Mouse (Mus musculus): Measurements from ENCODE around the gene Tmem11.
A peak's percentile ranks its signal among the peaks of the same experiment; 100 is the strongest.
"Not testable (repeated sequence)": the region's sequence is repeated elsewhere in the genome, so short reads cannot be mapped to it uniquely, and the experiment has no call there.

Gene Tmem11

DNA sequence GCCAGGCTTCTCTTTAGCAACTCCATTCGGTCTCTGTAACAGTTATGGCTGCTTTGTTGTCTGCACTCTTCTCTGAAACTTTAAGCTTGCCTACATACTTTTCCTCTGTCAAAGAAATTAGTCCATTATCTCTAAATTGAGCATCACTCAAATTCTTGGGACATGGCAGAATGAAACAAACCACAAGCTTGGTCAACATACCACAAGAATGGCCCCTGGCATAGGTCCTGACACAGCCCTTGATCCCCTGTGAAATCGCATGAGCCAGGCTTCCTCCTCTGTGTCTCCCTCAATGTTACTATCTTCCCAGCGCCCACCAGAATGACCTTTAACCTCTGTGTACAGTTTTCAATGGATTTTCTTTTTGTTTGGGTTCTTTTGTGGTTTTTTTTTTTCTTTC is 3.3 kb upstream of the Tmem11 start:
- no peak for DNase-seq (ENCODE audit: low spot score in 2 of 2)

DNA sequence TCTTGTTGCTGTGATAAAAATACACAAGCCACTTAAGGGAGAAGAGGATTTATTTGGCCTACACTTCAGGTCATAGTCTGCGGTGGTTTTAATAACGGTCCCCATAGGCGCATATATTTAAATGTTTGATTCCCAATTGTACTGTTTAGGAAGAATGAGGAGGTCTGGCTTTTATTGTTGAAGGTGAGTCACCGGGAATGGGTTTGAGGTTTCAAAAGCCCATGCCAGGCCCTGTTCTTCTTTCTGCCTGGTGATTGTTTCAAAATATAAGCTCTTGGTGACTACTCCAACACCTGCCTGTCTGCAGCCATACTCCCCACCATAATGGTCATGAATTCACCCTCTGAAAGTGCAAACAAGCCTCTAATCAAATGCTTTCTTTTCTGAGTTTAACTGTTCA is 1.5 kb upstream of the Tmem11 start:
- DNase-seq (ENCODE audit: low spot score in 2 of 2): no peak

GRCm38 (mm10) chr11:60879423-60879822 is 351 bp upstream of the Tmem11 start:
- DNase-seq (ENCODE audit: low spot score in 2 of 2): peak; percentile 40 to 41

DNA sequence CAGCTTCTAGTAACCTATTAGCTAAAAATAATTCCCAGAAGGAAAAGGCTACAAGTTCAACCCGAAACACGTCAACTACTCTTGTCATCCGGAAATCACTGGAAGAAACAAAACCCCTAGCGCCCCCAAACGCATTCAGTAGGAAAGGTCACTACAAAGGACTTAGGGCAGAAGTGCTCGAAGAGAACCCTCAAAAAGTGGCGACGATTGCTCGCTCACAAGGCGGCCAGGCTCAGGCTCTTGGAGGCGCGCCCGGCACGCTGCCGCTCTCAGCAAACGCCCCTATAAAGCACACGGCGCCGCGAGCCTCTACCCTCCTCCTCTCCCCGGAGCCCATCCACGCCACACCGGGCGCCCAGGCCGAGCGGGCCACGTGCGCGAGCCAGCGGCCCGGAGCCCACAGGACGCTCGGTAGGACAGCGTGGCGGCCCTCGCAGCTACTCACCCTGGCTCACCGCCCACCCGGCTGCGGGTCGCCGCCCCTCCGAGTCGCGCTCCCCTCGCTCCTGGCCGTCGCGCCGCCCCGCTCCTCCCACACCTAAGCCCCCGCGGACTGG is 938 bp downstream of the Tmem11 start:
- DNase-seq (ENCODE audit: low spot score in 2 of 2): peak in 1 of 2 experiments; percentile 50

- no peak for DNase-seq (ENCODE audit: low spot score in 2 of 2)
These were observed 6.0 kb downstream of the Tmem11 start for GRCm38 (mm10) chr11:60873101-60873500.

DNA sequence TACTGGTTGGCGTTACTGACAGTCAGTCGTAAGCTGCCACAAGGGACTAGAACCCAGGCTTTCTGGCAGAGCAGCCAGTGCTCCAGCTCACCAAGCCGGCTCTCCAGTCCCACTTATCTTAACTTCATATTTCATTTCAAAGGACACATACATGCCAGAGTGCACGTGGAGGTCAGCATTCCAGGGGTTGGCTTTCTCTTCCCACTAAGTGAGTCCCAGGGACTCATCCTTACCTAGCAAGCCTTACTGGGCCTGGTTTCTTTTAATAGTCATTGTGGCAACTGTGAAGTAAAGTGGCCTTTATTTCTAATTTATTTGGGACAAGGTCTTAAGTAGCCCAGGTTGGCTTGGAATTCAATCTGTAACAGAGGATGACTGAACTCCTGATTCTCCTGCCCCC is 7.7 kb downstream of the Tmem11 start:
- DNase-seq (ENCODE audit: low spot score in 2 of 2): no peak

GRCm38 (mm10) chr11:60869471-60869870 is 9.6 kb downstream of the Tmem11 start:
- not testable (repeated sequence) for DNase-seq (ENCODE audit: low spot score in 2 of 2)

- DNase-seq (ENCODE audit: low spot score in 2 of 2): no peak
These were observed 11.2 kb downstream of the Tmem11 start for GRCm38 (mm10) chr11:60867904-60868303.

GRCm38 (mm10) chr11:60867456-60867855 is 11.6 kb downstream of the Tmem11 start:
- DNase-seq (ENCODE audit: low spot score in 2 of 2): no peak

- no peak for DNase-seq (ENCODE audit: low spot score in 2 of 2)
These were observed 13.1 kb downstream of the Tmem11 start for GRCm38 (mm10) chr11:60866021-60866420.

- DNase-seq (ENCODE audit: low spot score in 2 of 2): no peak
These were observed 14.2 kb downstream of the Tmem11 start for GRCm38 (mm10) chr11:60864916-60865315.

- DNase-seq (ENCODE audit: low spot score in 2 of 2): no peak
These were observed 14.9 kb downstream of the Tmem11 start for GRCm38 (mm10) chr11:60864166-60864565.

- no peak for DNase-seq (ENCODE audit: low spot score in 2 of 2)
These were observed 15.9 kb downstream of the Tmem11 start for GRCm38 (mm10) chr11:60863196-60863595.

DNA sequence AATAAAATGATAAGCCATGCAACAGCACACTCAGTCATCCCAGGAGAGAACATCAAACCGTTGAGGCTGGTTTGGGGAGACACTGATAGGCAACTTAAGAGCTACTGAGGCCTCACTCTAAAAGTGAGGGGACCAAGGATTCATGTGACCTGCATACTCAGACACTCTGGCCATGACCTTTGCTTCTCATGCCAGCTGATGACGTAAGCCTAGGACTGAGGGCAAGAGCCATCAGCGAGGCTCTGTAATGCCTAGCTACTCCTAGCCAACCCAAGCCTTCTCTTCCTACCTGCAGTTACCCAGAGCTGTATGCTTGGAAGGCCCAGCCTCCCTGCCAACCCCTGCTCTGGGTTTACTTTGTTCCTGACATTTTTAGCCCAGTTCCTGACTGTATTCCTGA is 17.1 kb downstream of the Tmem11 start:
- no peak for DNase-seq (ENCODE audit: low spot score in 2 of 2)

- DNase-seq (ENCODE audit: low spot score in 2 of 2): no peak
These were observed 22.5 kb downstream of the Tmem11 start for GRCm38 (mm10) chr11:60856587-60856986.

DNA sequence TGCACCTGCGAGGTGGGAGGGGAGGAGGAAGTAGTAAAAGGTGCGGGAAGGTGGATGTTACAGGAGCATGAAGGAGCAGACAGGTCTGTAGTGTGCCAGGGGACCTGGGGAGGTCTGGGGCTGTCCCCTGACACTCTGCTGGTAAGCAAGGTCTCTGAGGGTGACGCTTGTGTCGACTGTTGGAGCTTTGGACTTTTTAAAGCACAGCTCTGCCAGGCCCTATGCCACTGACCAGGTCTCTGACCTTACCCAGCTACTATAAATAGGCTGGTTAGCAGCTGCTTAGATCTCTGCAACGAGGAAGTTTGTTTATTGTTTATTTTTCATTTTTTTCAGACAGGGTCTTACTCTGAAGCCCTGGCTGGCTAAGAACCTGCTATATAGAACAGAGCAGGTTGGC is 33.7 kb downstream of the Tmem11 start:
- no peak for DNase-seq (ENCODE audit: low spot score in 2 of 2)

DNA sequence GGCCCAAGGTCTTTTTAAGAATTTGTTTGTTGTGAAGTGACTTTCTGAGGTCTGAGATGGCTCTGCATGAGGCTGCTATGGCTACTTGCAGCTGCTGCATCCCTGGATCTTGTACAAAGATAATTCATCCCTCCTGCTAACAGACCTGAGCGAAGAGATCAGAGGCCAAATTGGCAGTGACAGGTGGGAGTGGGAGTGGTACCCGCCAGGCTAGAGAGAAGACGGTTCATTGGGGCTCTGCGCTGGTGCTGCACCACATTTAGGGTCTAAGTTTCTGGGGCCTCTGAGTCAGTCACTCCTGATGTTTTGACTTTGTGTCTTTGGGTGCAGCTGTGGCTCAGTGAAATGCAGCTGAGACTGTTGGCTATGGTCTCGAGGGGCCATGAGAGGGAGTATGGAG is 35.7 kb downstream of the Tmem11 start:
- DNase-seq (ENCODE audit: low spot score in 2 of 2): no peak

DNA sequence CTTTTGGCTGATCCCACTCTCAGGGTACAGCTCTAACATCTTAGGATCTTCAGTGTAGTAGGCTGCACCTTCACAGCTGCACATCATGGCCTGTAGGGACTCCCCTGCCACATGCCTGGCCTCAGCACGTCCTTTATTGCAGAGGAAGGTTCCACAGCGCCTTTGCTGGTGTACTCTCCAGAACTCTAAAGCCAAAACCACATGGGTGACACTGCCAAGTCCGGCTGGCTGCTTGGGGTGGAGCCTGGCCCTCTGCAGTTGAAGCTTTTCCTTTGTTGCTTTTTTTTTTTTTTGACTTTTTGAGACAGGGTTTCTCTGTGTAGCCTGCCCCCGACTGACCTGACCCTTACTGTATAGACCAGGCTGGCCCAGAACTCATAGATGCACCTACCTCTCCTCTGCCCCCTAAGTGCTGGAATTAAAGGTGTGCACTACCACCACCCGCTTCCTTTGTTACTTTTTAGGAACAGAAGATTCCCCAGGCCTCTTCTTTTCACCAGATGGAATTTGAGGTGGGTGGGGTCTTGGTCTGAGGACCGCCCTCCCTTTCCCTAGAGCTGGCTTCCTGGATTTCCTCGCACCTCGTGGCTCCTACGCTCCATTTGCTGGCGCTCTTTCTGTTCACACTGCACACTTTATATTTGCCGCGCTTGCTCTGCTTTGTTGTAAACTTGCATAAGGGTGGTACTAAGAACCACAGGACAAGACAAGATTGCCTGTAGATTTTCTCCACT is 37.4 kb downstream of the Tmem11 start:
- no peak for DNase-seq (ENCODE audit: low spot score in 2 of 2)

- no peak for DNase-seq (ENCODE audit: low spot score in 2 of 2)
These were observed 41.2 kb downstream of the Tmem11 start for GRCm38 (mm10) chr11:60837644-60838406.

- no peak for DNase-seq (ENCODE audit: low spot score in 2 of 2)
These were observed 42.2 kb downstream of the Tmem11 start for GRCm38 (mm10) chr11:60836897-60837296.

DNA sequence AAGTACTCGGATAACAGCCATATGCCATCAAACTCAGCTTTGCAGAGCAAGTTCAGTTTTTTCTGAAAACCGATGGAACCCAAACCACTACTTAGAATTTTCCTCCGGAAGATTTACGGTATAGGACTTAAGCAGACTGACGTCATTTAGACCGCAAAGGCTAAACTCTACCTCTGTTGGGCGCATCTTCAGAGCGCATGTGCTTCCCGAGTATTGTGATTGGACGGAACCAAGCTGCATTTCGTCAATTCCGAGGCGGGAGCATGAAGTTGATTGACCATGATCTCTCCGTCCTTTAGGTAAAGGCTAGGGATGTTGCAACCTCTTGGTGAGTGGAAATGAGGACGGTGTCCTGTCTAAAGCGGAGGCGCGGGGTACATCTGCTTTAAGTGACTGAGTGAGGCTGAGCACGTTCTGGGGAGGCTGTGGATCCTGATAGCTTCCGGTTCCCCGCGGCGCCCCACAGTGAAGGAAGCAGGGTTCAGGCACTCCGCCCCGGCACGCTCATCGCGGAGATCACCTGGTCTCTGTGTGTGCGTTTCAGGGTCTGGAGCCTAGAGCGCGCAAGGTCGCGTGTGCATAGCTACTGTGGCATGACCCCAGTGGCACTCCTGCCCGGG is 48.5 kb downstream of the Tmem11 start, which contains the start of gene Dhrs7b:
Dhrs7b (plus strand) TSS at position 199 of the 620 bp plus-strand sequence.
- peak; percentile 83 to 86 for DNase-seq (ENCODE audit: low spot score in 2 of 2)

DNA sequence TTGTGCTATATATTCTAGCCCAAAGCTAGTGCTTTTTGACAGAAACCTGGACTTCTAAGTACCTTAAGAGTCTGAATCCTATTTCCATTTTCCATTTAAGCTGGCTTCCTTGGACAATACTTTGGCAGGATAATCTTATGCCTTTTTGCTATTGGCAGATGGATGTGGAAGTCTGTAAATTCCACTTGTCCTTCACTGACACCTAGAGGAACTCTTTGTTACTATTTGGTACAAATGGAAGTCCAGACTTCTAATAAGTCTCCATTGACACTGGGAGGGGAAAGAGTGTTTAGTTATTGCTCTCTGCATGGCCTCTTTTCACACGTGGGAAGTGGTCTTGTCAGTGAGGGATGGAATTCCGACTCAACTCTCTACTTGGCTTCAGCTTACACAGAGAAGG is 50.2 kb downstream of the Tmem11 start:
- no peak for DNase-seq (ENCODE audit: low spot score in 2 of 2)
